Mouse (Mus musculus) hindbrain, embryonic 13.5 days (tissue): ENCODE measurements at regions not wholly inside any gene's neighbourhood (a gene's known extent, or its start where the extent isn't known, plus 50 kb on each side); places are given as distances from the start of the nearest gene placed in this dataset.

Experiments used
- ATAC-seq: fragments of 200-750 bp; cut with Nextera tagmentation; 2 replicates; pipeline ENCODE4 v1.8.0; 2017; ENCODE audit warnings: moderate TSS enrichment; ENCODE audit not compliant: low FRiP score
- H3K27ac ChIP-seq: fragments of 300-500 bp; sonication (generic); 2 replicates; pipeline ENCODE4 v1.5.1; 2015; ENCODE audit warnings: inconsistent platforms, mild to moderate bottlenecking, moderate library complexity
- H3K27me3 ChIP-seq: fragments of 300-500 bp; sonication (generic); 2 replicates; pipeline ENCODE4 v1.6.1; 2015; ENCODE audit warnings: mild to moderate bottlenecking, inconsistent platforms
- H3K36me3 ChIP-seq: fragments of 300-500 bp; sonication (generic); 2 replicates; pipeline ENCODE4 v1.6.1; 2015; ENCODE audit warnings: mild to moderate bottlenecking, inconsistent platforms
- H3K4me1 ChIP-seq: fragments of 300-500 bp; sonication (generic); replicated peaks from 2 replicates; pipeline ENCODE4 v1.6.1; 2015; ENCODE audit warnings: inconsistent platforms
- H3K4me2 ChIP-seq: fragments of 300-500 bp; sonication (generic); 2 replicates; pipeline ENCODE4 v1.6.1; 2015; ENCODE audit warnings: inconsistent platforms, mild to moderate bottlenecking, moderate library complexity
- H3K4me3 ChIP-seq: fragments of 300-500 bp; sonication (generic); 2 replicates; pipeline ENCODE4 v1.5.1; 2015; ENCODE audit warnings: mild to moderate bottlenecking, inconsistent platforms
- H3K9ac ChIP-seq: fragments of 300-500 bp; sonication (generic); 2 replicates; pipeline ENCODE4 v1.6.1; 2015; ENCODE audit warnings: mild to moderate bottlenecking, inconsistent platforms
- H3K9me3 ChIP-seq: fragments of 300-500 bp; sonication (generic); 2 replicates; pipeline ENCODE4 v1.6.1; 2016; ENCODE audit warnings: inconsistent platforms
- WGBS: fragments of 180-500 bp; shearing (Covaris S2); methylation state at CpG from one replicate; pipeline ENCODE4 v1.1.7; 2015; 5-methylcytosine and 5-hydroxymethylcytosine counted together

DNA sequence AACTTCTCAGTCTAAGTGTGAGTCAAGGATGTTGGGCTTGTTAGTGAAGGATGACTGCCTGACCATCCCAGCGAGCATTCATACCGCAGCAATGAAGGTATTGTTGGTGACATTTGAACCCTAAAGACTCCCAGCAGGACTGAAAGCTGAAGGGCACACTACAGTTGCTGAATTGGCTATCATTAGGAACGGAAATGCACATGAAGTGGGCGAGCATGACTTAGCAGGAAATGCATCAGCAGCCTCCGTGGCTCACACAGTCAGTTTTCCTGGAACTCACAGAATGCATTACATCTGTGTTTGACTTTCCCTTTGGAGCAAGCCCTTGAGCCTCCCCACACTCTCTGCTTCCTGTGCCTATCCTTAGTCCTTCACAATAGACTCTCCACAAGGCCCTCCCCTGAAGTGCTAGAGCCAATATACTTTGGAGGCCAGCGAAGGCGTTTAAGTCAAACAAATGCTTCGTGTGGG, 63.9 kb downstream of the Tmco5 start:
- WGBS: 54% methylated on average over 8 of the region's 8 CpGs
- Histone ChIP-seq H3K4me2 (no peak overlapping the region), H3K9ac (no peak overlapping the region), H3K27ac (no peak overlapping the region), H3K27me3 (no peaks in the 10 kb centered on the region), H3K9me3 (no peaks in the 10 kb centered on the region), H3K36me3 (no peaks in the 10 kb centered on the region), H3K4me3 (no peak overlapping the region), H3K4me1 (no peaks in the 10 kb centered on the region)
- ATAC-seq: no peak

DNA sequence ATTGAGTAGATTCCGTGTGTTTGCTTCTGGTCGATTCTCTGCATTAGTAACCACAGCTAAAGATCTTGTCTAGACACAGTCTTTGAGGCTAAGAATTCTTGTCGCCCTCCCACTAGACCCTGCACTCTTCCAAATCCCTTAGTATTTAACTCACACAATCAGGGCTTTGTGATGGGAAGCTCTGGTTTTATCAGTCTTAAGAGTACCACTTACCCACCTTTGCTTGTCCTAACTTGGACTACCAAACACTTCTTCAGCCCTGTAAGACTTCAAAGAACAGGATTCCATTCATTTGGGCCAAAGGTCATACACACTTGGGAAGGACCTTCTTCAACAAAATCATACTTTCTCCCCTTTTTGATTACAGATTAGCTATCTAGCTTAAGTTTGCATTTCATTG, 70.0 kb downstream of the Tmco5 start:
- Histone ChIP-seq H3K9ac (no peak overlapping the region), H3K27me3 (no peaks in the 10 kb centered on the region), H3K4me3 (no peak overlapping the region), H3K27ac (no peak overlapping the region), H3K4me1 (no peaks in the 10 kb centered on the region), H3K4me2 (no peak overlapping the region), H3K9me3 (no peaks in the 10 kb centered on the region), H3K36me3 (no peaks in the 10 kb centered on the region)
- ATAC-seq: no peak
- WGBS: 78% methylated on average over 3 of the region's 3 CpGs

DNA sequence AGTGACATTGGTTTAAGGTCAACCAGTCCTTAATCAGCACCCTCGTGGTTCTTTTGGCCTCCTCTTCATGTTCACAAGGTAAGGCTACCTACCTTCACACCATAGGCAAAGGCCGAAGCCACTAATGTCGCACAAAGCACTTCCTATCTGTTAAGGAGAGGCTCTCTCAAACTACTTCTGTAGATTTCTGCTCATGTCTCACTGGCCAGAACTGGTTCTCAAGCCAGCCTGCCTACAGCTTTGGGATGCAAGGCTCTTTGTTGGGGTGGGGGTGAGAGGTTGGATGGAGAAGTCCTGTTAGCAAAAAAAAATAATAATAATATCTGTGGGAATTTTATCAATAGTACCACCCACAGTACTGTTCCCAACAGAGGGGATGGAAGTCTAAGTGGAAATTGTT, 71.2 kb downstream of the Tmco5 start:
- Histone ChIP-seq H3K4me3 (no peak overlapping the region), H3K4me1 (no peaks in the 10 kb centered on the region), H3K9ac (no peak overlapping the region), H3K27ac (no peak overlapping the region), H3K9me3 (no peaks in the 10 kb centered on the region), H3K36me3 (no peaks in the 10 kb centered on the region), H3K27me3 (no peaks in the 10 kb centered on the region), H3K4me2 (no peak overlapping the region)
- WGBS: 86% methylated on average over 3 of the region's 3 CpGs
- no peak for ATAC-seq

DNA sequence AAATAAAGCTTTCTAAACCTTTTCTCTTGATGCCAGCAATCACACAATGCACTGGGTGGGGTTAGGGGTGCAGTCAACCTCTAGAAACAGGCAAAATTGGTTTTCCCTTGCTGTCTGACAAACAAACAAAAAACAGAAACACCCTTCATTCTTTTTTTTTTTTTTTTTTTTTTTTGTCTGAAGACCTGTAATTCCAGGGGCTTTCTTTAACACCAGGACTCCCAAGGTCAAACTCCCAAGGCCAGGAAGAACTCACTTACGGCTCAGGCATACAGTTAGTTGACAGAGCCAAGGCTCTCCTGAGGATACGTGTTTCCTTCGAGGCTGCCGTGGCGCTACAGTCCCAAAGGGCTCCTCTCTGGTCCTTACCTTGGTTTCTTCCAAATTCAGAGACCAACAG, 71.7 kb downstream of the Tmco5 start:
- Histone ChIP-seq H3K4me1 (no peaks in the 10 kb centered on the region), H3K27me3 (no peaks in the 10 kb centered on the region), H3K27ac (no peak overlapping the region), H3K4me3 (no peak overlapping the region), H3K36me3 (no peaks in the 10 kb centered on the region), H3K4me2 (no peak overlapping the region), H3K9me3 (no peaks in the 10 kb centered on the region), H3K9ac (no peak overlapping the region)
- ATAC-seq: no peak
- WGBS: 95% methylated on average over 5 of the region's 5 CpGs

DNA sequence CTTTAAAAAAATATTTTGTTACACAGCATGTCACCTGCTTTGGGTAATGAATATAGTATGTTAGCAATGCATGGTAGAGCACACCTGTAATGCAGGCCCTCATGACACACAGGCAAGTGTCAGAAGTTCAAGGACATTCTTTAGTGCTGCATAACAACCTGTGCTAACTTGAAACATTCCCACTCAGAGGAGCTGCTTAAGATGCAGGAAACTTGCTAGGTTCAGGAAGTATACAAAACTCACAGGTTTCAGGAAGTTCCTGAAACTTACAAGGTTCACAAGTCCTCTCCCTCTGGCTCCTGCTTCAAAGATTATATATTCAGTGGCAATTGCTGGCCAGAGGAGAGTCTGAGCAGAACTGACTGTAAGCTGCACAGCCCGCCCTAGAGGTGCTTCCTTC, 73.0 kb downstream of the Tmco5 start:
- H3K4me1 ChIP-seq: no peaks in the 10 kb centered on the region
- H3K4me3 ChIP-seq: no peak overlapping the region
- no peak overlapping the region for H3K4me2 ChIP-seq
- 100% methylated on average over 1 of the region's 1 CpGs for WGBS
- ATAC-seq: no peak
- no peak overlapping the region for H3K27ac ChIP-seq
- H3K36me3 ChIP-seq: no peaks in the 10 kb centered on the region
- H3K9ac ChIP-seq: no peak overlapping the region
- no peaks in the 10 kb centered on the region for H3K27me3 ChIP-seq
- no peaks in the 10 kb centered on the region for H3K9me3 ChIP-seq

DNA sequence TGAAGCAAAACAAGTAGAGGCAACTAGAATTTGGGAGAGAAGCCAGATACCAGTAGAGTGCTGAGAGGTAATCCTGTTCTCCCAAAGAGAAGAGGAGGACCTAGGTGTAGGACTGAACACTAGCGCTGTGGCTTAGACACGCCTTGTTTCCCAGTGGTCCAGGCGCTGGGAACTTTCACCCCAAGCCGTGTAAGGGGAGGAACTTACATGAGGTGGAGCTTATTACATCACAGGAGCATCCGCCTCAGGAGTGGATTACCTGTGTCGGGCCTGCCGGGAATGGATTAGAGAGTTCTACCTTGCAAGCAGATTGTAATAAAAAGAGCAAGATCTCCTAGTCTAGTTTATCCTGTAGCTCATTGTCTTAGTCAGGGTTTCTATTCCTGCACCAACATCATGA, 75.8 kb downstream of the Tmco5 start:
- no peaks in the 10 kb centered on the region for H3K9me3 ChIP-seq
- ATAC-seq: no peak
- H3K36me3 ChIP-seq: no peaks in the 10 kb centered on the region
- H3K9ac ChIP-seq: no peak overlapping the region
- no peak overlapping the region for H3K4me3 ChIP-seq
- H3K4me1 ChIP-seq: no peaks in the 10 kb centered on the region
- no peak overlapping the region for H3K27ac ChIP-seq
- no peaks in the 10 kb centered on the region for H3K27me3 ChIP-seq
- WGBS: 95% methylated on average over 7 of the region's 7 CpGs
- no peak overlapping the region for H3K4me2 ChIP-seq

DNA sequence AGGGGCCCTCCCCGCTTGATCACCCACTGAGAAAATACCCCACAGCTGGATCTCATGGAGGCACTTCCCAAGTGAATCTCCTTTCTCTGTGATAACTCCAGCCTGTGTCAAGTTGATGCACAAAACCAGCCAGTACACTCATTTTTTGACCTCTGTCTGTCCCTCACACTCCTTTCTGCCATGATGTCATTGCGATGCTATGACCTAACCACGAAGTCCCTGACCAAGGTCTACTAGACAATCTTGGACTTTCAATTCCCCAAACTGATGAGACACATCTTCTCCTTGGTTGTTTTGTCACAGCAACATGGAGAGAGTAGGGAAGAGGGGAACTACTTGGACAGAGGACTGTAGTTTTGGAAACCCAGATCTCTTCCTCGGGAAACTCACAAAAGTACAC, 76.4 kb downstream of the Tmco5 start:
- H3K4me3 ChIP-seq: no peak overlapping the region
- H3K9ac ChIP-seq: no peak overlapping the region
- H3K4me1 ChIP-seq: no peaks in the 10 kb centered on the region
- H3K9me3 ChIP-seq: no peaks in the 10 kb centered on the region
- no peak overlapping the region for H3K4me2 ChIP-seq
- H3K27ac ChIP-seq: no peak overlapping the region
- no peak for ATAC-seq
- 86% methylated on average over 4 of the region's 4 CpGs for WGBS
- no peaks in the 10 kb centered on the region for H3K27me3 ChIP-seq
- no peaks in the 10 kb centered on the region for H3K36me3 ChIP-seq

DNA sequence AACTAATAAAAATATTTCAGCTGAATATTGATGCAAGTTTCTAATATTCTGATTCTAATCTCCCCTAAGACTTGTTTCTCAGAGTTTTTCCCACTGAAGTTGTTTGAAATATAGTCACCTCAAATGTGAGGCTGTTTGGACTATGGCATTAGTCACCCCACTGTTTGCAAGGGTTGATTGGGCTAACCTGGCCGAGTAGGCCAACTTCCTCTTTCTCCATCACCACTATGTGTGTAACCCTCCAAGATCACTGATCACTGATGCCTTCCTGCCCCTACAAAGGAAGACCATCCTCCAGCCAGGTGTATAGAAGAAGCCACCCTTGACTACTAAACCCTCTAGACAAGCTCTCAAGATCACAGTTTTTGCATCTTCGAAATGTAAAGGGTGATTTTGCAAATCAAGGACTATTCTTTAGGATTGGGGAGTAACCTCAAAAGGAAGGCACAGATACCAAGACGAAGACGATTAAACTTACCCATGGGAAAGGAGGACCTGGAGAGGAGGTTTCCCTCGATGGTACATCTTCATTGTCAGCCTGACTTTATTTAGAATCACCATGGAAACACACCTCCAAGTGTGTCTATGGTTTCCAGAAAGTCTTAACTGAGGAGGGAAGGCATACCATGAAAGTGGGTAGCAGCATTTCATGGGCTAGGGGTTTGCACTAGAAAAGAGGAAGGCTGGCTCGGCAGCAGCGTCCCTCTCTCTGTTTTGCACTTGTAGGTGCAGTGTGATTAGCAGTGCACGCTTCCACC, 84.8 kb downstream of the Tmco5 start:
- Histone ChIP-seq H3K4me3 (no peak overlapping the region), H3K9ac (no peak overlapping the region), H3K36me3 (no peaks in the 10 kb centered on the region), H3K9me3 (no peaks in the 10 kb centered on the region), H3K27ac (no peak overlapping the region), H3K4me2 (no peak overlapping the region), H3K4me1 (no peaks in the 10 kb centered on the region), H3K27me3 (no peaks in the 10 kb centered on the region)
- WGBS: 82% methylated on average over 8 of the region's 8 CpGs
- no peak for ATAC-seq

DNA sequence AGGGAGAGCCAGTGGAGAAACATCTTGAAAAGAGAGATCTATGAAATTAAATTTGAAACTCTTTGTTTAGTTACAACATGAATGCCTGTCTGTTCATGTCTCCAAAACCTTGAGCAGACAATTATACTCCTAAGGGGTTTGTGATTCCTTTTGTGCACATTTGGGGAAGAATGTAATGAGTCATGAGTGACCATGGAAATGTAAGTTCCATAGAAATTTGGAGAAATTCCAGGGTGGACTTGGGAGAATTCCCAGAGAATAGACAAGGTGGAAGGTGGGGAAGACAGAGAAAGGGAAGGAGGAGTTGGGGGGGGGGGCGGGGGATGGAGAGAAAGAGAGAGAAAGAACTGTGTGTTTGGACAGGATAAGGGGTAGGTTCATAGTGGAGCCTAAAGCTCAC, 87.8 kb downstream of the Tmco5 start:
- Histone ChIP-seq H3K27ac (no peak overlapping the region), H3K4me3 (no peak overlapping the region), H3K9me3 (no peaks in the 10 kb centered on the region), H3K9ac (no peak overlapping the region), H3K36me3 (no peaks in the 10 kb centered on the region), H3K4me2 (no peak overlapping the region), H3K27me3 (peaks cover 9% of the 10 kb centered on the region; the same call in 1 of the 2 replicates), H3K4me1 (no peaks in the 10 kb centered on the region; the same call in 1 of the 2 replicates)
- ATAC-seq: no peak
- 100% methylated on average over 1 of the region's 1 CpGs for WGBS

DNA sequence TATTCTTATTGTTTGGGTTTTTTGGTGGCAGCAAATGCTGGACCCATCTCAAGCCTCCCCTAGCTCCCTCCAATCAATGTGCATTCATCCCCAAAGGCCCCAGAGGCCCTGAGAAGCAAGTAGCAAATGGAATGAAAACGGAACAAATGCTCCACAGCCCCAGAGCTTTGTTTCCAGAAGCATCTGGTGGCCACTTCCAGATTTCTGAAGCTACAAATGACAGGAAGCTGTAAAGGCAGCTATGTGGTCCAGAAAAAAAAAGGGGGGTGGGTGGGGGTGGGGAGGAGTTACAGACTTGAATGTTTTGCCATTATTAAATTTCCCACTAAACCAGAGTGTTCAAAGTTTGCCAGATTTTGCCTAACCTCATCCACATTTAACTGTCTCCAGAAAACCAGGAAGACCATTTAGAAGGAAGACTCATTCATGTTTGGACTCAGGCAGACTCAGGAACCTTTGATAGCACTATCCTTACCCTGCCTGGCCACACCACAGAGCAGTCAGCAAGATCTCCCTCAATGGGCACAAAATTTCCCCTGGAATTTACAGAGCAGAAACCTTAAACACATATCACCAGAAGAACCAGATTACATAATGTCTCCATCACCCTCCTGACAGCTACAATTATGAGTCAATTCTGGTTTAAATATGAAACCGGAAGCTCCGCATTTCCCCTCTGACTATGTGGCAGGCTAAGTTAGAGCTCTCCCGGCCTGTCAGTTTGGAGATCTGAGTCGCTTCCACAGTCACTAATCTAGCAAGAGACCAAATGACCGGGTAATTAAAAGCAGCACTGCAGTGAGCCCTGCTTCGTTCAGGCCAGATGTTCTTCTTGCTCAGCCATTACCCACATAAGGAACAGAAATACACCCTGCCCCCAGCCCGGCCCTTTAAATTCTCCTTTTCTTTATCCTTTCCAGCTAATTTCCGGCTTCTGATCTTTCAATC, 93.4 kb downstream of the Tmco5 start:
- H3K36me3 ChIP-seq: no peaks in the 10 kb centered on the region
- H3K4me2 ChIP-seq: peak overlapping the region; percentile 40
- 7% methylated on average over 9 of the region's 9 CpGs for WGBS
- H3K27ac ChIP-seq: peak overlapping the region; percentile 75
- H3K27me3 ChIP-seq: peaks cover 9% of the 10 kb centered on the region; the same call in 1 of the 2 replicates
- ATAC-seq: no peak
- H3K4me3 ChIP-seq: no peak overlapping the region
- H3K9ac ChIP-seq: no peak overlapping the region
- H3K9me3 ChIP-seq: no peaks in the 10 kb centered on the region
- H3K4me1 ChIP-seq: peaks cover 51% of the 10 kb centered on the region

DNA sequence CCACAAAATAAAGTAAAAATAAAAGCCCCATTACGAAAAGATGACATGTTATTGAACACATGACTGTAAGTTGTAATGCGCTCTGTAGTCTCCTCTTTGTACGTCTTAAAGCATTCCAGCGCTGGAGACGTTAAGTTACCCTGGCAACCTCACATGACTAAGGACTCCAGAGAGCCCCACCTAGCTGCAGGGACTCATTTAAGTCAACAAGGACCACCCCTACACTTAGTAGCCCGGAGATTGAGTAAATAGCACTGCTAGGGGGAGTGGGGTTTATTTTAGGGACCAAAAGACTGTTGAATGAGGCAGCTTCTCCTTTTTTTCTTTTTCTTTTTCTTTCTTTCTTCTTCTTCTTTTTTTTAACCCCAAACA, 94.1 kb downstream of the Tmco5 start:
- H3K27me3 ChIP-seq: peaks cover 9% of the 10 kb centered on the region; the same call in 1 of the 2 replicates
- H3K4me3 ChIP-seq: no peak overlapping the region
- no peaks in the 10 kb centered on the region for H3K9me3 ChIP-seq
- no peak overlapping the region for H3K9ac ChIP-seq
- H3K4me1 ChIP-seq: peaks cover 56% of the 10 kb centered on the region
- H3K4me2 ChIP-seq: peak overlapping the region; percentile 40
- H3K27ac ChIP-seq: peak overlapping the region; percentile 75
- no peaks in the 10 kb centered on the region for H3K36me3 ChIP-seq
- 3% methylated on average over 6 of the region's 6 CpGs for WGBS
- ATAC-seq: no peak

DNA sequence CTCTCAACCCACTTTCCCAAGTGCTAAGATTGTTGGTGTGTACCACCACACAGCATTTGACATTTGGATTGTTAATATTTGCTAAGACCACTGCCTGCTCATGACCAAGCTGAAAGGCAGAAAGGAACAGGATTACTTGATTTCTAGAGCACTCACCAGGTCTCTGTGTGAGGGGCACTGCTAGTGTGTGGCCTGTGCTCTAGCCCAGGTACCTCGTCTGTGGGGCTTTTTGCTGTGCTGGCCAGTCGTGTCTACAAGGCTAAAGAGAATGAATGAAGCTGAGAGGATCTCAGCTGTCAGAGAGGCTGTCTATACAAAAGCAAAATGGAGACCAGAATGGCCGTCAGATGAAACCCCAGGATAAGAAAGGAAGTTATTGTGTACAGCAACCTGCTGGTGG, 95.0 kb downstream of the Tmco5 start:
- peaks cover 9% of the 10 kb centered on the region; the same call in 1 of the 2 replicates for H3K27me3 ChIP-seq
- peaks cover 62% of the 10 kb centered on the region for H3K4me1 ChIP-seq
- no peak overlapping the region for H3K4me3 ChIP-seq
- no peak for ATAC-seq
- 30% methylated on average over 3 of the region's 3 CpGs for WGBS
- no peak overlapping the region for H3K9ac ChIP-seq
- H3K27ac ChIP-seq: no peak overlapping the region
- no peak overlapping the region for H3K4me2 ChIP-seq
- no peaks in the 10 kb centered on the region for H3K9me3 ChIP-seq
- H3K36me3 ChIP-seq: no peaks in the 10 kb centered on the region
